Mouse (Mus musculus): ENCODE data around the gene Far2.

DNA sequence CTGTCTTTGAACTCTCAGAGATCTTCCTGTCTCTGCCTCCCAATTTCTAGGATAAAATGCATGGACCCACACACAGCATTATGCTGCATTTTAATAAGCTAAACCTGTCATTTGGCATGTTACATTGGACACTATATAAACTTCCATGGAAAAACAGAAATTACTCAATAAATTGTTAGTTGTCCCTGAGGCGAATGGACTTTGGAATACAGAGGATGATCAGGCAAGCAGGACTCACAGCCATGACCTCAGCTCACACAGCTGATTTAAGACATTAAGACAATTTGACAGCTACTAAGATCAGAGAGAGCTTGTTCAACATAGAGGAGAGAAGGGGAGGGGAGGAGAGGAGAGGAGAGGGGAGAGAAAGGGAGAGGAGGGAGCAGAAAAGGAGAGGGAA, 95.4 kb downstream of the Far2 start:
- TF ChIP-seq CTCF (IDR thresholded peaks at IDR 0.05) (no peak), POLR2A (IDR thresholded peaks at IDR 0.05; ENCODE audit: insufficient read depth, low read depth, low read length) (no peak)
